Mouse (Mus musculus) myocyte (in vitro differentiated cells): Measurements from ENCODE around the gene Dnpep. TPM values are rescaled to one million over a fixed set of nuclear protein-coding genes. Genes with fewer than 3 reads are reported as not detected.

Source experiments
- H3K27me3 ChIP-seq: one replicate; pipeline ENCODE4 v1.6.1; 2011; ENCODE audit not compliant: control insufficient read depth, insufficient read depth, insufficient read length
- H3K36me3 ChIP-seq: one replicate; pipeline ENCODE4 v1.6.1; 2011; ENCODE audit not compliant: control insufficient read depth, insufficient read depth
- H3K4me2 ChIP-seq: one replicate; pipeline ENCODE4 v1.6.1; 2011; ENCODE audit warnings: low read depth, control low read depth
- H3K4me3 ChIP-seq: one replicate; pipeline ENCODE4 v1.5.1; 2011; ENCODE audit warnings: mild to moderate bottlenecking, control low read depth, moderate library complexity
- H3K79me2 ChIP-seq: one replicate; pipeline ENCODE4 v1.6.1; 2011; ENCODE audit not compliant: control insufficient read depth, insufficient read depth
- H3ac ChIP-seq: one replicate; pipeline ENCODE4 v1.6.1; 2011; ENCODE audit not compliant: control insufficient read depth, insufficient read length
- CEBPB ChIP-seq: IDR thresholded peaks from 2 replicates; pipeline ENCODE4 v1.6.1; 2011; ENCODE audit warnings: mild to moderate bottlenecking, moderate library complexity; ENCODE audit not compliant: poor library complexity, insufficient read depth, severe bottlenecking
- E2F4 ChIP-seq: IDR thresholded peaks from one replicate; pipeline ENCODE4 v1.6.1; 2011; ENCODE audit warnings: mild to moderate bottlenecking, control low read depth, moderate library complexity; ENCODE audit not compliant: insufficient read depth
- MAX ChIP-seq: IDR thresholded peaks from one replicate; pipeline ENCODE4 v1.6.1; 2011; ENCODE audit warnings: low read depth, mild to moderate bottlenecking, control low read depth
- MYOD1 ChIP-seq, 3 experiments: IDR thresholded peaks; one replicate each; pipeline ENCODE4 v1.6.1; 2011; ENCODE audit warnings: control low read depth in 2 of 3, low read depth in 2 of 3, mild to moderate bottlenecking in 2 of 3, moderate library complexity in 1 of 3; ENCODE audit not compliant: insufficient read length in 2 of 3, control insufficient read depth in 1 of 3
- MYOG ChIP-seq, 3 experiments: IDR thresholded peaks; one replicate each; pipeline ENCODE4 v1.6.1; 2011; ENCODE audit warnings: control low read depth in 2 of 3, low read depth in 2 of 3, mild to moderate bottlenecking in 2 of 3; ENCODE audit not compliant: insufficient read length in 2 of 3, control insufficient read depth in 1 of 3, insufficient read depth in 1 of 3
- POLR2A ChIP-seq: IDR thresholded peaks from one replicate; pipeline ENCODE4 v1.6.1; 2011; ENCODE audit warnings: low read depth, mild to moderate bottlenecking, control low read depth, moderate library complexity; ENCODE audit not compliant: insufficient read length
- POLR2AphosphoS2 ChIP-seq: IDR thresholded peaks from one replicate; pipeline ENCODE4 v1.6.1; 2011; ENCODE audit warnings: low read depth, control low read depth; ENCODE audit not compliant: insufficient read length
- REST ChIP-seq: IDR thresholded peaks from one replicate; pipeline ENCODE4 v1.6.1; 2011; ENCODE audit warnings: mild to moderate bottlenecking, control low read depth, moderate library complexity; ENCODE audit not compliant: insufficient read depth, insufficient read length
- SRF ChIP-seq: IDR thresholded peaks from one replicate; pipeline ENCODE4 v1.6.1; 2011; ENCODE audit warnings: low read depth; ENCODE audit not compliant: control insufficient read depth, insufficient read length
- TCF12 ChIP-seq: IDR thresholded peaks from one replicate; pipeline ENCODE4 v1.6.1; 2011; ENCODE audit warnings: mild to moderate bottlenecking, control low read depth; ENCODE audit not compliant: poor library complexity, insufficient read depth, severe bottlenecking
- TCF3 ChIP-seq: IDR thresholded peaks from one replicate; pipeline ENCODE4 v1.6.1; 2011; ENCODE audit warnings: low read depth, control low read depth; ENCODE audit not compliant: insufficient read length
- USF1 ChIP-seq: IDR thresholded peaks from one replicate; pipeline ENCODE4 v1.6.1; 2011; ENCODE audit warnings: low read depth, mild to moderate bottlenecking, control low read depth, moderate library complexity
- polyA plus RNA-seq: library from polyadenylated mRNA; unstranded; fragments of >200 nt; fragmentation: generic; extraction: Trizol; gene quantifications from one replicate; pipeline ENCODE4 v1.2.1, GENCODE M21; 2012; ENCODE audit warnings: missing spikeins

Gene Dnpep
- polyA plus RNA-seq, 1 experiment = 170 TPM

DNA sequence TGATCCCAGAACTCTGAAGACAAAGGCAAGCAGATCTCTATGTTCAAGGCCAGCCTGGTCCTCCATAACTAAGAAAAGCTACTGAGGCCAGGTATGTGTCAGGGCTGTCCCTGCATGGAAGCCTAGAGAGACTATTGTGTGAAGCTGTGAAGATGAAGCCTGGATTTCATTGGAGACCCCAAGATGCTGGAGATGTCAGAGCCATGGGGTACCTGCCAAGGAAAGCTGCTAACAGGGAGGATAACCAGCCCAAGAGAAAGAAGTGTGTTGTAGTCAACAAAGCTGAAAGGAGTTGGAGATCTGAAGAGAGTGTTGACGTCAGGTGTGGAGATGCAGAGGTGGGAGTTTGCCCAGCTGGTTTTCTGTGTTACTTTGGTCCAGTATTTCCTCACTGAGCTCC is 13.5 kb upstream of the Dnpep start:
- no peak for TF ChIP-seq MAX
- TF ChIP-seq SRF = no peak
- no peak for TF ChIP-seq TCF3
- TF ChIP-seq POLR2A = no peak
- TF ChIP-seq MYOG (IDR thresholded peaks at IDR 0.05; ENCODE audit: control insufficient read depth in 1 of 3, insufficient read depth in 1 of 3, insufficient read length in 2 of 3, low read depth in 2 of 3) = no peak
- no peak for TF ChIP-seq CEBPB
- TF ChIP-seq TCF12 = no peak
- Histone ChIP-seq H3K36me3 (no peaks in the 10 kb centered on the region), H3ac (no peak overlapping the region), H3K4me3 (no peak overlapping the region), H3K79me2 (no peaks in the 10 kb centered on the region), H3K4me2 (no peak overlapping the region), H3K27me3 (no peaks in the 10 kb centered on the region)

DNA sequence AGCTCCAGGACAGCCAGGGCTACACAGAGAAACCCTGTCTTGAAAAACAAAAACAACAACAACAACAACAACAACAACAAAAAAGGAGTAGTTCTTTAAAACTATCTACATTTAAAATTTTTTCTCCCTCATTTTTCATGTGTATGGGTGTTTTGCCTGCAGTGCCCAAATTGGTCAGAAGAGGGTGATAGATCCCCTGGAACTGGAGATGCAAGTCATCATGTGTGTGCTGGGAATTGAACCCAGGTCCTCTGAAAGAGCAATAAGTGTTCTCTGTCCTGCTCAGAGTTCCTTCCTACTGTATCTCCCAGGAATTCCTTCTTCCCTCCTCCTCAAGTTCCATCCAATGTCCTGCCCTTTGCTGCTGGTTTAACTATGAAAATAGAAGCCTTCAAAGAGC is 9.7 kb upstream of the Dnpep start:
- Histone ChIP-seq H3K27me3 (no peaks in the 10 kb centered on the region), H3ac (no peak overlapping the region), H3K4me3 (no peak overlapping the region), H3K79me2 (no peaks in the 10 kb centered on the region), H3K4me2 (no peak overlapping the region), H3K36me3 (no peaks in the 10 kb centered on the region)
- TF ChIP-seq MYOG (IDR thresholded peaks at IDR 0.05; ENCODE audit: control insufficient read depth in 1 of 3, insufficient read depth in 1 of 3, insufficient read length in 2 of 3, low read depth in 2 of 3) = no peak
- TF ChIP-seq REST = no peak
- TF ChIP-seq E2F4 = no peak
- TF ChIP-seq POLR2A = no peak
- no peak for TF ChIP-seq USF1
- no peak for TF ChIP-seq TCF3
- no peak for TF ChIP-seq POLR2AphosphoS2
- no peak for TF ChIP-seq MYOD1 (IDR thresholded peaks at IDR 0.05; ENCODE audit: control insufficient read depth in 1 of 3, insufficient read length in 2 of 3, low read depth in 2 of 3)
- no peak for TF ChIP-seq SRF
- no peak for TF ChIP-seq MAX
- no peak for TF ChIP-seq CEBPB
- no peak for TF ChIP-seq TCF12

DNA sequence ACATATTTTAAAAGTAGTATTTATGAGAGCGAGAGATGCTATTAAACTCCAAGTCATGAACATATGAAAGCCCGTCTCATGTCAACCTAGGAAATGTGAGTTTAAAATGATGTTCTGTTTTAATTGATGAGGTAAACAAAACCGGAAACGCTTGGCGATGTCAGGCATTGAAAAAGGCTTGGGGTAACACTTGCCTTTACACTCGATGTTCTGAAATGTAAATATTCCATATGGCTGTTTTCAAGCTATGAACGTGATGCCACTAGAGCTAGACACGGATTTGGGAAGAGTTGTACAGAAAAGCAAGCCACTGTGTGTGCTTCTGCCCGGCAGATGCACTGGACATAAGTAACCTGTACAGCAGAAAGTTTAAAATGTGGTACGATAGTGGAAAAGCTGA is 1.4 kb upstream of the Dnpep start:
- H3K27me3 ChIP-seq = no peaks in the 10 kb centered on the region
- H3ac ChIP-seq = no peak overlapping the region
- H3K4me3 ChIP-seq = no peak overlapping the region
- TF ChIP-seq MAX = no peak
- no peak overlapping the region for H3K4me2 ChIP-seq
- no peaks in the 10 kb centered on the region for H3K36me3 ChIP-seq
- no peaks in the 10 kb centered on the region for H3K79me2 ChIP-seq

DNA sequence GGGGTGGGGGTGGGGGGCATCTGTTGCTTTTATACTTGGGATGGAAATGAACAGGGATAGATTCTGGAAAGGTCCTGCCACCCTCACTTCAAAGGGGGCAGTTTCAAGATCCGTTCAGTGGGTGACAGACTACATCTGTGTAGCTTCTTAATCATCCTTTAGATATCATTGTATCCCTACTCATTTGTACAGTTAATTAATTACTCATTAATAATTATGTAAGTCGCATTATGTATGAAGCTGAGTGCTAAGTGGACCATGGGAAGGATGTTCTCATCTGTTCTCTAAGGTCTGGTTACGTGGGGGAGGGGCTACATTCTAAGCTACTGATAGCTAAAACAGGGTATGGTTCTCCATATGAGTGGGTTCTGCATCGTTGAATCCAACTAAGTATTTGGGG is 946 bp upstream of the Dnpep start:
- TF ChIP-seq MYOG (IDR thresholded peaks at IDR 0.05; ENCODE audit: control insufficient read depth in 1 of 3, insufficient read depth in 1 of 3, insufficient read length in 2 of 3, low read depth in 2 of 3) (no peak), MYOD1 (IDR thresholded peaks at IDR 0.05; ENCODE audit: control insufficient read depth in 1 of 3, insufficient read length in 2 of 3, low read depth in 2 of 3) (no peak), TCF3 (no peak), E2F4 (no peak), TCF12 (no peak), POLR2A (no peak), POLR2AphosphoS2 (no peak), MAX (no peak), REST (no peak), CEBPB (no peak), USF1 (no peak), SRF (no peak)
- H3K4me3 ChIP-seq = no peak overlapping the region
- no peak overlapping the region for H3K4me2 ChIP-seq
- no peaks in the 10 kb centered on the region for H3K79me2 ChIP-seq
- H3ac ChIP-seq = no peak overlapping the region
- H3K36me3 ChIP-seq = no peaks in the 10 kb centered on the region
- no peaks in the 10 kb centered on the region for H3K27me3 ChIP-seq

DNA sequence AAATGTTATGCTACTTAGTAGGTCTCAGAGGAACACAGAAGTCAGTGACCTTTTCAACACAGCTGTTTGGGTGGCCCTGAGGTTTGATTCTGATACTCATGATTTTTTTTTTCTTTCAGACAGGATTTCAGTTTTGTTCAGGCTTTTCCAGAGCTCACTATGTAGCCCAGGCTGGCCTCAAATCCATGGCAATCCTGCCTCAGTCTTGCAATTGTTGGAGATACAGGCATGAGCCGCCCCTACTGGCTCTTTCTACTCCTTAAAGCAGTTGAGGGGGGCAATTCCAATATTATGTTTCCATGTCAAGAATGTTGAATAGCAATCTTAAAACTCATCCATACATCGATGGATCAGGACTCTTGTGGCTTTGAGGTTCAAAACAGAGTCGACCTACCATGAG is 511 bp upstream of the Dnpep start:
- TF ChIP-seq MYOG (IDR thresholded peaks at IDR 0.05; ENCODE audit: control insufficient read depth in 1 of 3, insufficient read depth in 1 of 3, insufficient read length in 2 of 3, low read depth in 2 of 3) (no peak), E2F4 (no peak), MYOD1 (IDR thresholded peaks at IDR 0.05; ENCODE audit: control insufficient read depth in 1 of 3, insufficient read length in 2 of 3, low read depth in 2 of 3) (no peak), SRF (no peak), TCF3 (no peak), TCF12 (no peak), POLR2AphosphoS2 (no peak), USF1 (no peak), CEBPB (no peak), POLR2A (no peak), MAX (no peak), REST (no peak)
- H3K4me3 ChIP-seq = no peak overlapping the region
- no peak overlapping the region for H3ac ChIP-seq
- no peaks in the 10 kb centered on the region for H3K27me3 ChIP-seq
- H3K36me3 ChIP-seq = no peaks in the 10 kb centered on the region
- H3K79me2 ChIP-seq = no peaks in the 10 kb centered on the region
- peak overlapping the region; percentile 87 for H3K4me2 ChIP-seq
